Mouse (Mus musculus) erythroblast, embryonic 14.5 days (primary cell): ENCODE data around the gene Hcrt.

Experiments used
- GATA1 ChIP-seq: IDR thresholded peaks from 2 replicates; pipeline ENCODE4 v1.6.1; 2012; ENCODE audit warnings: low read length, inconsistent platforms, mixed read lengths
- TAL1 ChIP-seq: IDR thresholded peaks from 3 replicates; pipeline ENCODE4 v1.6.1; 2012; ENCODE audit warnings: low read length, inconsistent platforms, mixed read lengths

DNA sequence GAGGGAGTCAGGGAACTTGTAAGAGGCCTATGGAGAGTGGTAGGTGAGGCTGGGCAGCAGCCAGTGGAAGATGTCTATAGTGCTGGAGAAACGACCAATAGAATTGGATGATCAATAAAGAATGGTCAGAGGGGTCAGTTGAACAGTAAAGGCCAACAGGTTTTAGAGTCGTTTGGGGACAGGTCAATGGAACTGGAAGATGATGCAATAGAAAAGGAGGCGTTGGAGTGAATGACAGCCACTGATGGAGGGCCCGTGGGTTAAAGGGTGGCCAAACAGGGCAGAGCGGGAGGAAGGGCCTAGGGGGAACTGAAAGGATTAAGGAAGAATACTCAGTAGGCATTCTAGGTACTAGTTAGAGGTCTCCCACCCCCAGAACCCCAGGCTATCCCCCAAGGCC lies 15.6 kb downstream of the Hcrt start:
- TF ChIP-seq GATA1 (no peak), TAL1 (no peak)
